Mouse (Mus musculus) brown adipose tissue, adult 24 weeks (tissue): ENCODE results near the gene Zswim8. TPM values are rescaled to one million over a fixed set of nuclear protein-coding genes. Genes with fewer than 3 reads are reported as not detected.

Experiments used
- H3K27ac ChIP-seq: fragments of 200-500 bp; replicated peaks from 2 replicates; pipeline ENCODE4 v1.5.1; 2012; ENCODE audit warnings: low read depth, mild to moderate bottlenecking, low read length
- H3K4me1 ChIP-seq: fragments of 200-500 bp; 2 replicates; pipeline ENCODE4 v1.6.1; 2012; ENCODE audit warnings: low read length, mixed read lengths; ENCODE audit not compliant: control insufficient read depth, insufficient read depth, insufficient read length
- H3K4me3 ChIP-seq: fragments of 200-500 bp; 2 replicates; pipeline ENCODE4 v1.5.1; 2012; ENCODE audit warnings: low read depth, mild to moderate bottlenecking, low read length, moderate library complexity; ENCODE audit not compliant: insufficient read depth
- polyA plus RNA-seq: library from polyadenylated mRNA; stranded (reverse); fragments of >200 nt; gene quantifications from 2 replicates; pipeline ENCODE4 v1.2.4, GENCODE M21; 2012; ENCODE audit not compliant: missing spikeins, insufficient read depth, insufficient read length

The Zswim8 gene
- polyA plus RNA-seq, 1 experiment = 22.1 TPM

DNA sequence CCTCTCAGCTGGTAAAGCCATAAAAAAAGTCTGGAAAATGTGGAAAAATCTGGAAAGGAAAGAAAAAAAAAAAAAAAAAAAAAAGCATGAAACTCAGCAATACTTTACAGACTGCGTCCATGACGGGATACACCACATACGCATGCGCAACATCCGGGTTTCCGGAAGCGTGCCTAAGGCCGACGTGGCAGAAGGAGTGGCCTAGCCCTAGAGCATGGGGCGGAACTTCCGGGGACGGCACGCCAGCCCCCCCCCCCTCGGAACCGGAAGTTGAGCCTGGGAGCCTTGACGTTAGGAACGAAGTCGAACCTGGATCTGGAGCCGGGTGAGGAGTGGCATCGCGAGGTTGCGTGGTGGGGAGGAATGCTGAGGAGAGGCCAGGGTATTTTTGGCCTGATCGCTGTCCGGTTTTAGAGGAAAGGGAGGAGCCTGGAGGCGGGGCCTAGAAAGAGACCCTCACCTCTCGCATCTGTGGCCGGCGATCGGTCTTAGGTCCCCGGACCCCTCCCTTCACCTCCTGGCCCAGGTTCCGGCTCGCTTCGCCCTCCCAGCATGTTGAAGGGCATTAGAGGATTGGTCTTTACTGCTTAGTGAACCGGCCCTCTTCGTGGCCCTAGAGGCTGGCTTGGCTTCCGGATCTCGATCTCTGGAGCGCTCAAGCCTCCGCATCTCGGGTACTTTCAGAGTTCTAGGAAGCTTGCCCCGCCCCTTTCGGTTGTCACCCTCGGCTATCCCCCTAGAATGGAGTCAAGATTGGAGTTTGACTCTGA, 33.1 kb upstream of the Zswim8 start, which contains the start of gene Sec24c:
TSS of gene Sec24c (plus strand) at position 245 of the 770 bp plus-strand sequence.
- Histone ChIP-seq H3K4me1 (peaks cover 3% of the 10 kb centered on the region; the same call in 1 of the 2 replicates), H3K4me3 (peak within 1 kb of the TSS; percentile 83), H3K27ac (peak within 1 kb of the TSS; percentile 98)

DNA sequence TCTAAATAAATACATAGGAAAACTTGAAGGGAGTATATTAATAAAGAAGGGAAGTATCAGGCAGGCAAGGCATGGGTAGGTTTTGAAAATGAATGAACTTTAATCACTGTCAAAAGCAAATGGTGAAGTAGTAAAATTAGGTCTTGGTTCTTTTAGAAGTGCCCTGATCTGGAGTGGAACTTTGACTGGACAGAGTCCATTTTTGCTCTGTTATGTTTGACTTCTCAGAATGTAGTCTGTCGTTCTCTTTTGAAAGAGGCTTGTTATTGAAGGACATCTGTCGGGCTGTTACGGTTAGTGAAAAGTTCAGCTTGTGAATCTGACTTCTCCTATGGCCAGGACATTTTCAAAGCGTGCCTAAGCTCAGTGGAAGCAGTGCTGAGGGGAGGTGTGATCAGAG, 29.4 kb upstream of the Zswim8 start:
- Histone ChIP-seq H3K4me3 (no peak overlapping the region), H3K4me1 (peaks cover 5% of the 10 kb centered on the region), H3K27ac (no peak overlapping the region)

DNA sequence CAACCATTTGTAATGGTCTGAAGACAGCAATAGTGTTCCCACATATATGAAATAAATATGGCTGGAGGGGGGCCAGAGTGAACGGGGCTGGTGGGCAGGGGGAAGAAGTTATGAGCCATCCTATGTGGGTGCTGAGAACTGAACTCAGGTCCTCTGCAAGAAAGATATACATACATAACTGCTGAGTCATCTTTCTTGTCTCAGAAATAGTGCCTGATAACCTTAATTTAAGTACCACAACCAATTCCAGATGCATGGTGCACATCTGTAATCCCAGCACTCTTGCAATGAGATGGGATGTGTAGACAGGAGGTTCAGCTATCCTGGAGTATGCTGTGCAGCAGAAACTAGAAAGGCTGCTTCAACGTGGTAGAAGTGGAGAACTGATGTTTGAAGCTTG, 25.6 kb upstream of the Zswim8 start:
- Histone ChIP-seq H3K4me3 (no peak overlapping the region), H3K4me1 (peaks cover 3% of the 10 kb centered on the region), H3K27ac (no peak overlapping the region)

DNA sequence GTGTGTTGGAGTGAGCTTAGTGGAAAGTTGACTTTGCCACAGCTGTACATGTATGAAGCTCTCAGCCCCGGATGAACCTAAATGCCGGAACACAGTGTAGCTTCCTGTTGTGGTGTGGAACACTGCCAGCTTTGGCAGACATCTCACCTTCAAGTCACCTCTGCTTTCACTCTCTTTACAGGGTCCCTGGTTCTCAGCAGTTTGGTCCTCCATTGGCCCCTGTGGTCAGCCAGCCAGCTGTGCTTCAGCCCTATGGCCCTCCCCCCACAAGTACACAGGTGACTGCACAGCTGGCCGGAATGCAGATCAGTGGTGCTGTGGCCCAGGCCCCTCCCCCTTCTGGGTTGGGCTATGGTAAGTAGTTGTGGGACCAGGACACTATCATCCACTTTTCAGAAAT, 24.9 kb upstream of the Zswim8 start:
- Histone ChIP-seq H3K4me1 (peaks cover 3% of the 10 kb centered on the region), H3K27ac (peak overlapping the region; percentile 34), H3K4me3 (no peak overlapping the region)

DNA sequence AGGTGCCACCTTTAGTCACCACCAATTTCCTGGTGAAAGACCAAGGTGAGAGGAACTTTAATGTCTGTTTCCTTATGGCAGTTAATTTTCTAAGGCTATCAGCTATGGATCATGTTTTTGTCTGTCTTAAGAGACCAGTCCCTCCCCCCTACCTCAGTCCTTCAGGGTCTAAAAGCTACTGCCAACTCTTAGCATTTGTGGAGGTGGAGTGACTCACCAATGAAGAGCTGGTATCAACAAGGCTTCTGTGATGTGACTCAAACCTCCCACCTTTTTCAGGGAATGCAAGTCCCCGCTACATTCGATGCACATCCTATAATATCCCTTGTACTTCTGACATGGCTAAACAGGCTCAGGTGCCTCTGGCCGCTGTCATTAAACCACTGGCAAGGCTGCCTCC, 20.8 kb upstream of the Zswim8 start:
- Histone ChIP-seq H3K27ac (no peak overlapping the region), H3K4me3 (no peak overlapping the region), H3K4me1 (peaks cover 3% of the 10 kb centered on the region)

DNA sequence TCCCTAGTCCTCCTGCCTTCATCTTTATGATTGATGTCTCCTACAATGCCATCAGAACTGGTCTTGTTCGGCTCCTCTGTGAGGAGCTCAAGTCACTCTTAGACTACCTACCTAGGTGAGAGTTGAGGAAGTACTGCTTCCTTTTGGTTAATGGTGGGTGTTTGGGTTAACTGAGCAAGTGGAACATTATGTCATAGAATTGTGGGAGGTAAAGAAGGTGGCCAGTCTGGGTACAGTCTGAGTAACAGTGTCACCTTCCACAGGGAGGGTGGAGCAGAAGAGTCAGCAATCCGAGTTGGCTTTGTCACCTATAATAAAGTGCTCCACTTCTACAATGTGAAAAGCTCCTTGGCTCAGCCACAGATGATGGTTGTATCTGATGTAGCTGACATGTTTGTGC, 18.3 kb upstream of the Zswim8 start:
- Histone ChIP-seq H3K4me1 (no peaks in the 10 kb centered on the region), H3K27ac (no peak overlapping the region), H3K4me3 (no peak overlapping the region)

DNA sequence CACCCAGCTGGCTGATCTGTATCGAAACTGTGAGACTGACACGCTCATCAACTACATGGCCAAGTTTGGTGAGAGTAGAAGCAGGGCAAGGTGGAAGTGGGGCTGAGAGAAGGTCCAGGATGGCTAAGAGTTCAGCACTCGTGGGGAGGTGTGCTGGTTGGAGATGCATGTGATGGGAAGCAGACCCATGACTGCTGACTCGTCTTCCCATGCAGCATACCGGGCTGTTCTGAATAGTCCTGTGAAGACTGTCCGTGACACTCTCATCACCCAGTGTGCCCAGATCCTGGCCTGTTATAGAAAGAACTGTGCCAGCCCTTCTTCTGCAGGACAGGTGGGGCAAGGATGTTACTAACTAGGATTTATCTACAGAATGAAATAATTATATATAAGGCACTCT, 15.6 kb upstream of the Zswim8 start:
- Histone ChIP-seq H3K4me1 (peaks cover 3% of the 10 kb centered on the region; the same call in 1 of the 2 replicates), H3K27ac (no peak overlapping the region), H3K4me3 (no peak overlapping the region)

DNA sequence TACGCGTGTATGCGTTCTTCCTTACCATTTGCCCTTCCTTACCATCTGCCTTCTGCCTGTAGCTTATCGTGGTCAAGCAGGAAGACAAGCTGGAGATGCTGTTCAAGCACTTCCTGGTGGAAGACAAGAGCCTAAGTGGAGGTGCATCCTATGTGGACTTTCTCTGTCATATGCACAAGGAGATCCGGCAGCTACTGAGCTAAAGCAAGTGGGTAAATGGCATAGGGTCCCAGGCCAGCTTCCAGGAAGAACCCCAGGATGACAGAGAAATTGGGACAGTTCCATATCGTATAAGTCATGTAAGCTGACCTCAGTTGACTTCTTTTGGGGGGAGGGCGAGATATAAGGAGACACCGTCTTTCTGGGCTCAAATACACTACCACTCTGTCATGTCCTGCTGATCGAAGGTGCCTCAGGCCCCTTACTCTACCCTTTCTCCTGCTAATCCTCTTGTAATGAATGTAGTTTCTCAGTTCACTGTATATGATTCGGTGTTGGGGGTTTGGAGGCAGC, 13.7 kb upstream of the Zswim8 start:
- H3K27ac ChIP-seq = no peak overlapping the region
- H3K4me1 ChIP-seq = peaks cover 3% of the 10 kb centered on the region; the same call in 1 of the 2 replicates
- H3K4me3 ChIP-seq = no peak overlapping the region

DNA sequence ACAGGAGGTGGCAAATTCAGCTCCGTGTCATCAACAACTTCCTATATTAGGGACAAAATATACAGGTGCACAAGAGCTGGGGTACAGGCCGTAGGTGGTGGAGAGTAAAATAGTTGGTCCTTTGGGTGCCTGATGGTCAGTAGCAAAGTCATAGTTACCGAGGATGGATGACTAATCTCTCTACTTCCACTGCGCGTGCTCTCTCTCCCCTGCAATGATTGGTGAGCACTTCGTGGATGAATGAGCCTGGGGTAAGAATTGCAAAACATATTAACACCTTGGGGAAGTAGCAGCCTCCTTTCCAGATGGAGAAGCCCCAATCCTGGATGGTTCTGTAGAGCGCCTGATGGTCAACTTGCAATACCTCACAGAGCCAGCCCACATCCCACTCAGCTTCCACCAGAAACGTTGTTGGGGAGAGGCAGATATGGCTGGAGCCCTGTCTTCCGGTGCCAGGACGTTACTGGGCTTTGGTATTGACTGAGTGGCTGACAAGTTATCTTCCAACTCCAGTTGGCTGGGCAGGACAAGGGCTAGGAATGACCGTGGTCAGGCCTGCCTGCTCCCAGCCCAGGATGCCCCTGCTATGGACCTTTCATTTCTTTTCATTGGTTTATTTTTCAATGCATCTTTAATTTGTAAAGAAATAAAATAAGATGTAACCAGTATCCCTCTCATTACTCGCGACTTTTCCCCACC, 13.0 kb upstream of the Zswim8 start:
- Histone ChIP-seq H3K4me3 (peak overlapping the region; percentile 98), H3K4me1 (peaks cover 3% of the 10 kb centered on the region; the same call in 1 of the 2 replicates), H3K27ac (no peak overlapping the region)

DNA sequence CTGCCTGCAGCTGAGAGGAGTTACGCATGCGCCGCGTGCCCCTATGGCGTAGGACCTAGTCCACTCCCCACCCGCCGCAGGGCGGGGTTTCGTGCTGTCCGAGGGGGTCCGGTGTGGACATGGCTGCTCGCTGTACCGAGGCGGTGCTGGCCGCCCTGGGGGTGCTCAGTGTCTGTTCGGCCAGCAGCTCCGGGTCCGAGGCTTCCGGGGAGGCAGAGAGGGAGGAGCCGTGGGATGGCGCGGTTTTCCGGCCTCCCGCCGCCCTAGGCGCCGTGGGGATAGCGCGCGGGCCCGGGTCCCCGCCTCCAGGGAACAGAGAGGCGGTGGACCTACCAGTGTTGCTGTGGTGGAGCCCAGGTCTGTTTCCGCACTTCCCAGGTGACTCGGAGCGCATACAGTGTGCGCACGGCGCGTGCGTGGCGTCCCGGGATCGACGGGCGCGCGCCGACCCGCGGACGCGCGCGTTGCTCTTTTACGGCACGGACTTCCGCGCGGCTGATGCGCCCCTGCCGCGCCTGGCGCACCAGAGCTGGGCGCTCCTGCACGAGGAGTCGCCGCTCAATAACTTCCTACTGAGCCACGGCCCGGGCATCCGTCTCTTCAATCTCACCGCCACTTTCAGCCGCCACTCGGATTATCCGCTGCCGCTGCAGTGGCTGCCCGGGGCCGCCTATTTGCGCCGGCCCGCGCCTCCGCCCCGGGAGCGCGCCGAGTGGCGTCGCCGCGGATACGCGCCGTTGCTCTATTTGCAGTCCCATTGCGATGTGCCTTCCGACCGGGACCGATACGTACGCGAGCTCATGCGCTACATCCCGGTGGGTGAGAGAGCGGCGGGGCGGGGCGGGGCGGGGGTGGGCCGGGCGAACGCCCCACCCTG, 12.2 kb upstream of the Zswim8 start, which contains the start of gene Fut11:
TSS of gene Fut11 (plus strand) at position 85 of the 877 bp plus-strand sequence.
- Histone ChIP-seq H3K4me3 (peak within 1 kb of the TSS; percentile 98), H3K4me1 (peaks cover 3% of the 10 kb centered on the region; the same call in 1 of the 2 replicates), H3K27ac (peak within 1 kb of the TSS; percentile 87)

DNA sequence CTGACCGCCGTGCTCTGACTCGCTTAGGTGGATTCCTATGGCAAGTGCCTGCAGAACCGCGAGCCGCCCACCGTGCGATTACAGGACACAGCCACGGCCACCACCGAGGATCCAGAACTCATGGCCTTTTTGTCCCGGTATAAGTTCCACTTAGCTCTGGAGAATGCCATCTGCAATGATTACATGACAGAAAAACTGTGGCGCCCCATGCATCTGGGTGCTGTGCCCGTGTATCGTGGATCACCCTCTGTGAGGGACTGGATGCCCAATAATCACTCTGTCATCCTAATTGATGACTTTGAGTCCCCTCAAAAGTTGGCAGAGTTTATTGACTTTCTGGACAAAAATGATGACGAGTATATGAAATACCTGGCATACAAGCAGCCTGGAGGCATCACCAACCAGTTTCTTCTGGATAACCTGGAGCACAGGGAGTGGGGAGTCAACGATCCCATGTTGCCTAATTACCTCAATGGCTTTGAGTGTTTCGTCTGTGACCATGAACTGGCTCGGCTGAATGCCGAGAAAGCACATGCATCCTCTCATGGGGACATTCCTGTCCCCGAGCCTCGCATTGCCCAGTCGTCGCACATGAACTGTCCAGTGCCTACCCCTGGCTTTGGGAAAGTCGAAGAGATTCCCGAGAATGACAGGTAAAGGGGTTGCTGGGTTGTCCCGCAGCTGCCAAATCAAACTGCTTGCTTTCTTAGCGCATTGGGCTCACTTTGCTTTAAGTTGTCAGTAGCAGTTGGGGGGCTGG, 11.4 kb upstream of the Zswim8 start:
- peak overlapping the region; percentile 98 for H3K4me3 ChIP-seq
- H3K27ac ChIP-seq = 0 out of 2 replicates have a peak overlapping the region, but pooled peaks have one; percentile 13
- peaks cover 3% of the 10 kb centered on the region; the same call in 1 of the 2 replicates for H3K4me1 ChIP-seq

DNA sequence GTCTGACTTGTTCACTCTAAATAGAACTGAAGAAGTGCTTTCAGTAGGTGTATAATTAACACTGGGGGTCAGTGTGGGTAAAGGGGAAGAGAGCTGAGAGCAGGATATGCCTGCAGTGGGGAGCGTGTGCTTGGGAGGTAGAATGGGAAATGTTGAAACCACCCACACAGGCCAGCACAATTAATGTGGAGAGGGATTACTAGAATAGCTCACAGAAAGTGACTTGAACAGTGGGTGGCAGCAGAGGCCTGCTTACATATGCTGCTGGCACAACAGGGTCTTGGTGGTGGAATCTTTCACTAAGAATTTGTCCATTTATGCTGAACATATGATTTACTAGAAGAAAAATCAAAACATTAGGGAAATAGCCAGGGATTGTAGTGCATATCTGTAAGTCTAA, 10.4 kb upstream of the Zswim8 start:
- H3K4me3 ChIP-seq = peak overlapping the region; percentile 98
- H3K4me1 ChIP-seq = peaks cover 6% of the 10 kb centered on the region; the same call in 1 of the 2 replicates
- no peak overlapping the region for H3K27ac ChIP-seq

DNA sequence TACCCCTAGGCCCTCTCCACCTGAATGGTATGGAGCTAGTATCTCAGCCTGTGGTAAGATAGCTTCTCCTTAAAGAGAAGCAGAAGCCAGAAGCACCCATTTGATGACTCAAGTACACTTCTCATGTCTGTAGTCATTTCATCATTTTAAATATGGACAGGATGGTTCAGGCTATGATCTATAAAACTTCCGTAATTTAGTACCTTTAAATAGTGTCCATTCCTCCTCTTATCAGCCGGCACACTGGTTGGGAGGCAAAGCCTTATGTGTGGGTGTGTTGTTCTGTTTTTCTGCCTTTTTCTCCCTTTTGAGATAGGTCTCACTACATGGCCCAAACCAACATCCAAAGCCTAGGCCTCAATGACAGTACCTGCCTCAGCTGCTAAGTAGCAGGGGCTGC, 8.8 kb upstream of the Zswim8 start:
- Histone ChIP-seq H3K27ac (no peak overlapping the region), H3K4me1 (peaks cover 6% of the 10 kb centered on the region; the same call in 1 of the 2 replicates)

DNA sequence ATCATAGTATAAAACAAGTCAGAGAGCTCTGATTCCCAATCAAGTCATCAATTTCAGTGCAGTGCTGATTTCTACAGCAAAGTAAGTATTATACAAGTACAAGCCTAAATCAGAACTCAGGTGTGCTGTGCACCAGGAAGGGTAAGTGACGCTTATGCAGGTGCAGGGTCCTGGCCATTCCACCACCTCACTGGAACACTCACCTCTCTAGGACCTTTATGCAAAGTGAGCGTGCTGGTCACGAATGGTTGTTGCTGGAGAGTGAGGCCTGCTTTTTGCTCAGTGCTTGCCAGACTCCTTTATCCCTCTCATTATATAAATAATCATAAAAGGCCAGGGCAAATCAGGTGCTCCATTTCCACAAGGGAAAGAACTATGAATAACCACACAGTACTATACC, 7.0 kb upstream of the Zswim8 start:
- no peak overlapping the region for H3K27ac ChIP-seq
- H3K4me3 ChIP-seq = no peak overlapping the region
- H3K4me1 ChIP-seq = peaks cover 6% of the 10 kb centered on the region; the same call in 1 of the 2 replicates

More for the DNA sequence above, 8.8 kb upstream of the Zswim8 start:
- H3K4me3 ChIP-seq = no peak overlapping the region
